Mouse (Mus musculus) forebrain, postnatal 0 days (tissue): ENCODE results near the gene Fxyd3. TPM values are rescaled to one million over a fixed set of nuclear protein-coding genes. Genes with fewer than 3 reads are reported as not detected.

ENCODE experiments used
- ATAC-seq: fragments of 200-750 bp; cut with Nextera tagmentation; 2 replicates; pipeline ENCODE4 v1.8.0; 2017; ENCODE audit warnings: mild to moderate bottlenecking, moderate library complexity
- DNase-seq: peaks from one replicate; pipeline ENCODE4 v3.0.0-alpha.2; 2015
- H3K27ac ChIP-seq: fragments of 300-500 bp; sonication (generic); 2 replicates; pipeline ENCODE4 v1.5.1; 2014; ENCODE audit warnings: low read depth, mild to moderate bottlenecking, antibody characterized with exemption, low read length, moderate library complexity, mixed read lengths
- H3K27me3 ChIP-seq: fragments of 300-500 bp; sonication (generic); 2 replicates; pipeline ENCODE4 v1.6.1; 2014; ENCODE audit warnings: mild to moderate bottlenecking, low read length, mixed read lengths; ENCODE audit not compliant: insufficient read depth
- H3K36me3 ChIP-seq: fragments of 300-500 bp; sonication (generic); 2 replicates; pipeline ENCODE4 v1.6.1; 2014; ENCODE audit warnings: mild to moderate bottlenecking, moderate library complexity; ENCODE audit not compliant: insufficient read depth
- H3K4me1 ChIP-seq: fragments of 300-500 bp; sonication (generic); 2 replicates; pipeline ENCODE4 v1.6.1; 2014; ENCODE audit warnings: antibody characterized with exemption; ENCODE audit not compliant: insufficient read depth
- H3K4me2 ChIP-seq: fragments of 300-500 bp; sonication (generic); 2 replicates; pipeline ENCODE4 v1.6.1; 2014; ENCODE audit warnings: low read depth, mild to moderate bottlenecking, moderate library complexity
- H3K4me3 ChIP-seq: fragments of 300-500 bp; sonication (generic); 2 replicates; pipeline ENCODE4 v1.5.1; 2014; ENCODE audit warnings: low read depth, low read length, mixed read lengths
- H3K9ac ChIP-seq: fragments of 300-500 bp; sonication (generic); 2 replicates; pipeline ENCODE4 v1.6.1; 2014; ENCODE audit warnings: mild to moderate bottlenecking
- H3K9me3 ChIP-seq: fragments of 300-500 bp; sonication (generic); 2 replicates; pipeline ENCODE4 v1.6.1; 2016; ENCODE audit warnings: low read length
- CTCF ChIP-seq: sonication (generic); IDR thresholded peaks from 2 replicates; pipeline ENCODE4 v1.5.1; 2016; ENCODE audit warnings: antibody characterized with exemption, control low read depth, low read depth
- WGBS: fragments of 180-500 bp; shearing (Covaris S2); extraction: QIAGEN DNeasy Blood & Tissue Kit; methylation state at CpG from one replicate; pipeline ENCODE4 v1.1.7; 2014; 5-methylcytosine and 5-hydroxymethylcytosine counted together
- microRNA-seq, 2 experiments: library from miRNA; unstranded; fragments of <30 nt; microRNA quantifications; one replicate each; pipeline ENCODE4; 2016
- polyA plus RNA-seq: library from polyadenylated mRNA; unstranded; fragments of >200 nt; fragmentation: Nextera tagmentation; extraction: Ambion mirVana; gene quantifications from 2 replicates; pipeline ENCODE4 v1.2.1, GENCODE M21; 2015
- total RNA-seq: library from RNA; depleted of rRNA; stranded (reverse); fragments of >200 nt; gene quantifications from 2 replicates; pipeline ENCODE4 v1.2.3, GENCODE M21; 2014; rRNA removed

The Fxyd3 gene
- total and polyA plus RNA-seq, 2 experiments from 2014 or later, result not detected

DNA sequence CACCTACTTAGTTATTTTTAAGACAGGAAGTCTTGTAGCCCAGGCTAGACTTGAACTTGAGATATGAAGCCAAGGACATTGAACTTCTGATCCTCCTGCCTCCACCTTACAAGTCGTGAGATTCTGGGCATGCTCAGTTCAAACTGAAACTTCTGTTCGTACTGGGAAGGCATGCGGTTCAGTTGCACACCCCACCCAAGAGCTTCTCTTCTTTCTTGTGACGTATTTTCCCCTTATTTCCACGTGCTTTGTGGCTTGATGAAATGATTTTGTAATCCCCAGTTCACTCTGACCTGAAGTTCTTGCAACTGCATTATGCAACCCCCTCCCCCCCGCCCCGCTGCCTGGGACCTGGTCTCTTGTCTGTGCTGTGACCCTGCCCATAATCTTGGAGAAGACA, 44.8 kb downstream of the Fxyd3 start:
- H3K4me2 ChIP-seq, result no peak overlapping the region
- no peaks in the 10 kb centered on the region for H3K4me1 ChIP-seq
- H3K27ac ChIP-seq, result no peak overlapping the region
- no peaks in the 10 kb centered on the region for H3K9me3 ChIP-seq
- no peak for DNase-seq
- WGBS, result 81% methylated on average over 7 of the region's 7 CpGs
- H3K36me3 ChIP-seq, result no peaks in the 10 kb centered on the region
- no peak overlapping the region for H3K4me3 ChIP-seq
- ATAC-seq, result no peak
- no peak for TF ChIP-seq CTCF
- no peak overlapping the region for H3K9ac ChIP-seq
- H3K27me3 ChIP-seq, result no peaks in the 10 kb centered on the region

DNA sequence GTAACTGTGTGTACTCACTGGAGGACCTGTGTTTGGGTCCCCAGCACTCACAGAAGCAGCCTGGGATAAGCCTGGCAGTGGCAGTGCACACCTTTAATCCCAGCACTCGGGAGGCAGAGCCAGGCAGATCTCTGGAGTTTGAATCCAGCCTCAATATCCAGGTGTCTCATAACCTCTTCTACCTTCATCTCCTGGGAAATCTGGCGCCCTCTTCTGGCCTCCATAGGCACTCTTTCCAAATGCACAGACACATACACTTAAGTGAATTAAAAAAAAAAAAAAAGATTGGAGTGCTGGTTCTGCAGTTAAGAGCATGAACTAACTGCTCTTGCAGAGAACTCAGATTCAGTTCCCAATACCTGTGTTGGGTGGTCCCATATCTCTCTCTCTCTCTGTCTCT, 45.8 kb downstream of the Fxyd3 start:
- TF ChIP-seq CTCF, result no peak
- Histone ChIP-seq H3K27me3 (no peaks in the 10 kb centered on the region), H3K4me3 (no peak overlapping the region), H3K9me3 (no peaks in the 10 kb centered on the region), H3K27ac (no peak overlapping the region), H3K4me2 (no peak overlapping the region), H3K4me1 (no peaks in the 10 kb centered on the region), H3K36me3 (no peaks in the 10 kb centered on the region), H3K9ac (no peak overlapping the region)
- no peak for DNase-seq
- ATAC-seq, result no peak
- 76% methylated on average over 2 of the region's 2 CpGs for WGBS

DNA sequence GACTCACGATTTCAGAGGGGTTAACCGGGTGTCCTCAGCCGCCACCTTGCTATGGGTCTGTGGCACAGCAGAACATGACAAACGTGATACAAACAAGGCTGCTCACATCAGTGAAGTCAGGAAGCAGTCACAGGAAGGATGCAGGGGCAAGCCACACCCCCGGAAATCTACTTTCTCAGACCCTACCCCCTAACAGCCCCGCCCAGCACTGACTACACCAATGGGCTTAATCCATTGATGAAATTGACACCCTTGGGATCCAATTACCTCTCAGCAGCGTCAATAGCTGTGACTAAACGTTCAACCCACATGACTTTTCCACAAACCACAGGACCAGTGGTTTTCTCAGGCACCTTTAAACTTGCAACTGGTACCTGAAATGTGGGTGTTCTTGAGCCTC, 47.9 kb downstream of the Fxyd3 start:
- Histone ChIP-seq H3K9ac (no peak overlapping the region), H3K9me3 (no peaks in the 10 kb centered on the region), H3K4me3 (no peak overlapping the region), H3K4me2 (no peak overlapping the region), H3K4me1 (no peaks in the 10 kb centered on the region), H3K27me3 (no peaks in the 10 kb centered on the region), H3K27ac (no peak overlapping the region), H3K36me3 (no peaks in the 10 kb centered on the region)
- no peak for TF ChIP-seq CTCF
- DNase-seq (no peak), ATAC-seq (no peak)
- WGBS, result 71% methylated on average over 8 of the region's 8 CpGs

Small RNA genes lying within 50 kb of the gene (microRNA-seq; reads per million reads assigned to microRNA genes)
- gene Mir7050, result 0 to 0.24 reads per million in 2 experiments

Other genes with a start within 250 kb of the Fxyd3 start
- not detected in 2 replicates for gene Ffar3, start 220.5 kb downstream of the Fxyd3 start, total RNA-seq
- gene Ffar3, start 220.5 kb downstream of the Fxyd3 start, polyA plus RNA-seq, result 0.09 TPM in 1 of 2 replicates, not detected in the other
- gene Ffar1, start 215.1 kb downstream of the Fxyd3 start, total RNA-seq, result 0.08 TPM in 1 of 2 replicates, not detected in the other
- gene Ffar1, start 215.1 kb downstream of the Fxyd3 start, polyA plus RNA-seq, result not detected in 2 replicates
- gene Cd22, start 196.4 kb downstream of the Fxyd3 start, total RNA-seq, result not detected in 2 replicates
- gene Cd22, start 196.4 kb downstream of the Fxyd3 start, polyA plus RNA-seq, result 0.10 TPM in 1 of 2 replicates, not detected in the other
- 2.5 and 2.9 TPM in 2 replicates for gene Mag, start 161.8 kb downstream of the Fxyd3 start, total RNA-seq
- gene Mag, start 161.8 kb downstream of the Fxyd3 start, polyA plus RNA-seq, result 2.7 and 3.6 TPM in 2 replicates
- not detected in 2 replicates for gene Hamp2, start 152.0 kb downstream of the Fxyd3 start, total RNA-seq
- gene Hamp2, start 152.0 kb downstream of the Fxyd3 start, polyA plus RNA-seq, result not detected in 2 replicates
- gene Hamp, start 132.7 kb downstream of the Fxyd3 start, total RNA-seq, result not detected in 2 replicates
- not detected in 2 replicates for gene Hamp, start 132.7 kb downstream of the Fxyd3 start, polyA plus RNA-seq
- gene Usf2, start 119.9 kb downstream of the Fxyd3 start, total RNA-seq, result 81.4 and 93.9 TPM in 2 replicates
- gene Usf2, start 119.9 kb downstream of the Fxyd3 start, polyA plus RNA-seq, result 18.9 and 22.6 TPM in 2 replicates
- gene Lsr, start 103.2 kb downstream of the Fxyd3 start, total RNA-seq, result 17.6 and 19.3 TPM in 2 replicates
- 25.1 and 25.9 TPM in 2 replicates for gene Lsr, start 103.2 kb downstream of the Fxyd3 start, polyA plus RNA-seq
- 0.08 and 0.48 TPM in 2 replicates for gene Fam187b, start 102.9 kb downstream of the Fxyd3 start, total RNA-seq
- 0.50 and 0.78 TPM in 2 replicates for gene Fam187b, start 102.9 kb downstream of the Fxyd3 start, polyA plus RNA-seq
- 10.9 and 19.9 TPM in 2 replicates for gene Fxyd5, start 34.2 kb downstream of the Fxyd3 start, total RNA-seq
- 25.1 and 30.4 TPM in 2 replicates for gene Fxyd5, start 34.2 kb downstream of the Fxyd3 start, polyA plus RNA-seq
- 74.3 and 92.0 TPM in 2 replicates for gene Fxyd7, start 25.2 kb downstream of the Fxyd3 start, total RNA-seq
- 167 and 231 TPM in 2 replicates for gene Fxyd7, start 25.2 kb downstream of the Fxyd3 start, polyA plus RNA-seq
- 14.9 and 19.5 TPM in 2 replicates for gene Fxyd1, start 19.5 kb downstream of the Fxyd3 start, total RNA-seq
- gene Fxyd1, start 19.5 kb downstream of the Fxyd3 start, polyA plus RNA-seq, result 56.8 and 66.3 TPM in 2 replicates
- gene Lgi4, start 17.4 kb downstream of the Fxyd3 start, total RNA-seq, result 1.1 and 1.6 TPM in 2 replicates
- 0.68 and 0.98 TPM in 2 replicates for gene Lgi4, start 17.4 kb downstream of the Fxyd3 start, polyA plus RNA-seq
- gene Hpn, start 38.6 kb upstream of the Fxyd3 start, total RNA-seq, result 0.48 TPM in 1 of 2 replicates, not detected in the other
- 0.19 and 0.61 TPM in 2 replicates for gene Hpn, start 38.6 kb upstream of the Fxyd3 start, polyA plus RNA-seq
- 26.7 and 38.0 TPM in 2 replicates for gene Scn1b, start 50.3 kb upstream of the Fxyd3 start, total RNA-seq
- 24.4 and 29.8 TPM in 2 replicates for gene Scn1b, start 50.3 kb upstream of the Fxyd3 start, polyA plus RNA-seq
- gene Gramd1a, start 79.2 kb upstream of the Fxyd3 start, total RNA-seq, result 244 and 265 TPM in 2 replicates
- gene Gramd1a, start 79.2 kb upstream of the Fxyd3 start, polyA plus RNA-seq, result 176 and 178 TPM in 2 replicates
- gene Scgb2b2, start 213.8 kb upstream of the Fxyd3 start, total RNA-seq, result not detected in 2 replicates
- gene Scgb2b2, start 213.8 kb upstream of the Fxyd3 start, polyA plus RNA-seq, result not detected in 2 replicates
- not detected in 2 replicates for gene Scgb1b2, start 215.1 kb upstream of the Fxyd3 start, total RNA-seq
- gene Scgb1b2, start 215.1 kb upstream of the Fxyd3 start, polyA plus RNA-seq, result not detected in 2 replicates